Mouse (Mus musculus): ENCODE measurements at regions not wholly inside any gene's neighbourhood (a gene's known extent, or its start where the extent isn't known, plus 50 kb on each side); places are given as distances from the start of the nearest gene placed in this dataset.

DNA sequence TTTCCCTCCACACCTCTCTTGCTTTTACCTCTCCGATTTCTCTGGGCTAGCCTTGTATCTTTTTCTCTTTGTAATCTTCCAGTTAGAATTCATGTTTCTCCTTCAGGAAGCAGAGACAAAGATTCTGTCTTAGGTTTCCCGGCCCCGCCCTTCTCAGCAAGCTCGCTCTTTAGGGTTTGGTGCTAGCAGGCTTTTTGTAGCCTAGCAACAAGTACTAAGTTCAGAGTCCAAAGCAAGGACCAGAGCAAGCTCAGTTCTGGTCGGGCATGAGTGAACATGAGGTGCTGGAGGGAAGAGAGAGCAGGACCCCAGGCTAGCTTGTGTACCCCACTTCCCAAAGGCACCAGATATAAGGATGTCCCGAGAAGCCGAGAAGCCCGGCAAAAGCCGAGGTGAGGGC, 70.0 kb upstream of the 4931429L15Rik start:
- no peak for TF ChIP-seq POLR2A (IDR thresholded peaks at IDR 0.05; ENCODE audit: control insufficient read depth, extremely low read depth, insufficient read depth, low read length, poor library complexity)
- H3K4me1 ChIP-seq (replicated peaks; ENCODE audit: control insufficient read depth, insufficient read depth, low read length), result no peaks in the 10 kb centered on the region
- DNase-seq, result no peak
- H3K36me3 ChIP-seq (ENCODE audit: control insufficient read depth, insufficient read depth, low read length), result no peaks in the 10 kb centered on the region
- WGBS, result 13% methylated on average over 9 of the region's 9 CpGs
- H3K27me3 ChIP-seq (ENCODE audit: control insufficient read depth, insufficient read depth, low read length), result no peaks in the 10 kb centered on the region; the same call in 1 of the 2 replicates
- no peak overlapping the region for H3K4me3 ChIP-seq (ENCODE audit: control insufficient read depth, insufficient read depth, low read length)
- no peak overlapping the region for H3K27ac ChIP-seq (ENCODE audit: control insufficient read depth, insufficient read depth, low read length)

DNA sequence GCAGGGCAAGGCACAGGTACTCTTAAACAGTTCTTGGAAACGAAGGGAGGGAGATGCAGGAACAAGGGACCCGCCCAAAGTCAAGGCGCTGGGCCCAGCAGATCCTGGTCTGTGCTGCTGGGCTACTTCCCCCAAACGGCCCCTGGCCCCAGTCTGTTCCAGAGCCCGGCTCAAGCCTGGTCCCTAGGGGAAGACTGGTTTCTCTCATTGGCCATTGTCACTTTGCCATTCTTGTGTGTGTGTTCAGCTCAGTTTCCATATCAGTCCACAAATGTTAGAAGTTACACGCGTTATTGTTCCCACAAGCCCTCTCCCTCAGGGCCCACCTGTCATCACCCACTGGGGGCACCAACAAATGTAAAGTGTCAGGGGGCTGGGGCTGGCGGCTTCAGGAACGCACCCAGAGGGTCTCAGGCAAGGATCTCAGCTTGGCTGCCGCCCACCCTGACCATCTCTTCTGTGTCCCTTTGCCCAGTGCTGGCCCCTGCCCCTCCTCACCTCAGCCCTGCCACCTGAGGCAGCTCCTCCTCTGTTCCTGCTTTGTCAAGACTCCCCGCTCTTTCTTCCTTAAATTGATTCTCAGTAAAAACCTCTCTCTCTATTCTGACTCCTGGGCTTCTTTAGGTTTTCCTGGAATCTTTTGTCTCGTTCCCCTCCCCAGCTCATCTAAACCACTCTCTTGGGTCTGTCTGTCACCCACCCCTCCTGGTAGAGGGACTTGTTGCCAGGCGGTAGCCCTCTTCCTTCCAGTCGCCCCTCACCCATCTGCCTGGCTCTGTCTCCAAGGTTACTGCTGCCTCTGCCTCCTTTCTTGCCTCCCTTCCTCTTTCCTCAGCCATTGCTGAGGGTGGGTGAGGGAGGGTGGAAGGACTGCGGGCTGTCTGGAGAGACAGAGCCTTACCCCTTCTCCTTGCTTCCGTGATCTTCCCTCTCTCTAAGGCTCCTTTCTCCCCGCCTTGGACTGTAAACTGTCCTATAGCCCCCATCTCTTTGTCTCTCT, 69.2 kb upstream of the 4931429L15Rik start:
- Histone ChIP-seq H3K4me1 (replicated peaks; ENCODE audit: control insufficient read depth, insufficient read depth, low read length) (no peaks in the 10 kb centered on the region), H3K27me3 (ENCODE audit: control insufficient read depth, insufficient read depth, low read length) (no peaks in the 10 kb centered on the region; the same call in 1 of the 2 replicates), H3K36me3 (ENCODE audit: control insufficient read depth, insufficient read depth, low read length) (no peaks in the 10 kb centered on the region), H3K27ac (ENCODE audit: control insufficient read depth, insufficient read depth, low read length) (no peak overlapping the region), H3K4me3 (ENCODE audit: control insufficient read depth, insufficient read depth, low read length) (no peak overlapping the region)
- no peak for DNase-seq
- WGBS, result 53% methylated on average over 17 of the region's 17 CpGs
- TF ChIP-seq CTCF (IDR thresholded peaks at IDR 0.05; ENCODE audit: borderline replicate concordance, control insufficient read depth, extremely low read depth, insufficient read depth, low read length, poor library complexity) (no peak), POLR2A (IDR thresholded peaks at IDR 0.05; ENCODE audit: control insufficient read depth, extremely low read depth, insufficient read depth, low read length, poor library complexity) (no peak)

DNA sequence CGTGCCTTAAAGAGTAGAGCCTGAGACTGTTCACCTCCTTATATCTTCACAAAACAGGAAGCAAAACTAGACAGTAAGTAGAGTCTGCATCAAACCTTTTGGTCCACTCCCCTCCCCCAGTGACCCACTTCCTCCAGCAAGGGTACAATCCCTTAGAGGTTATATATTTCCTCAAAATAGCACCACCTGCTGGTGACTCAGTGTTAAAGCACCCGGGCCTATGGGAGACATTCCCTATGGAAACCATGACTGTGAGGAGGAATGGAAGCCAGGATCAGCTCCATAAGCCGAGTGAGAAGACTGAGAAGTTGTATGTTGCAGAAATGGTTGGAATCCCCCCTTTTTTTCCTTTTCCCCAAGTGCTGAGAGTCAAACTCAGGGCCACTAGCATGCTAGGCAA, 66.5 kb upstream of the 4931429L15Rik start:
- WGBS, result 89% methylated on average over 3 of the region's 3 CpGs
- Histone ChIP-seq H3K4me3 (ENCODE audit: control insufficient read depth, insufficient read depth, low read length) (no peak overlapping the region), H3K27me3 (ENCODE audit: control insufficient read depth, insufficient read depth, low read length) (no peaks in the 10 kb centered on the region; the same call in 1 of the 2 replicates), H3K27ac (ENCODE audit: control insufficient read depth, insufficient read depth, low read length) (no peak overlapping the region), H3K36me3 (ENCODE audit: control insufficient read depth, insufficient read depth, low read length) (no peaks in the 10 kb centered on the region), H3K4me1 (replicated peaks; ENCODE audit: control insufficient read depth, insufficient read depth, low read length) (no peaks in the 10 kb centered on the region)
- DNase-seq, result no peak
- no peak for TF ChIP-seq CTCF (IDR thresholded peaks at IDR 0.05; ENCODE audit: borderline replicate concordance, control insufficient read depth, extremely low read depth, insufficient read depth, low read length, poor library complexity)
- no peak for TF ChIP-seq POLR2A (IDR thresholded peaks at IDR 0.05; ENCODE audit: control insufficient read depth, extremely low read depth, insufficient read depth, low read length, poor library complexity)

DNA sequence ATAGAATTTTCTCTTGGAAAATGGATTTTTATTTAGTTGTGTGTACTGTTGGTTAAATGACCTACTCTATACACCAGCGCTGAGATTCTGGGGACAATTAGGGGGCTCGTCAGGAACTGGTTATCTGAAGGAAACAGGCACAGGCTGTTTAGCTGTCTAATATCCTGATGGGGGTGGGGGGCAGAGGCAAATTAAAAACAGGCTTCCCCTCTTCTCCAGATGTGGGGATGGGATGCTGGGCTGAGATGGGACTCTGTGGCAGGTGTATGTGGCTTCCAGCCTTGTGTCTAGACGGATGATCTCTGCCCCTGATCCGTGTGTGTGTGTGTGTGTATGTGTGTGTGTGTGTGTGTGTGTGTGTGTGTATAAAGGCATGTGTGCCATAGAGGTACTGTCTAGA, 61.6 kb upstream of the 4931429L15Rik start:
- Histone ChIP-seq H3K4me1 (replicated peaks; ENCODE audit: control insufficient read depth, insufficient read depth, low read length) (no peaks in the 10 kb centered on the region), H3K27ac (ENCODE audit: control insufficient read depth, insufficient read depth, low read length) (no peak overlapping the region), H3K27me3 (ENCODE audit: control insufficient read depth, insufficient read depth, low read length) (no peaks in the 10 kb centered on the region), H3K4me3 (ENCODE audit: control insufficient read depth, insufficient read depth, low read length) (no peak overlapping the region), H3K36me3 (ENCODE audit: control insufficient read depth, insufficient read depth, low read length) (no peaks in the 10 kb centered on the region)
- TF ChIP-seq POLR2A (IDR thresholded peaks at IDR 0.05; ENCODE audit: control insufficient read depth, extremely low read depth, insufficient read depth, low read length, poor library complexity), result no peak
- no peak for TF ChIP-seq CTCF (IDR thresholded peaks at IDR 0.05; ENCODE audit: borderline replicate concordance, control insufficient read depth, extremely low read depth, insufficient read depth, low read length, poor library complexity)
- no peak for DNase-seq
- 26% methylated on average over 4 of the region's 4 CpGs for WGBS

DNA sequence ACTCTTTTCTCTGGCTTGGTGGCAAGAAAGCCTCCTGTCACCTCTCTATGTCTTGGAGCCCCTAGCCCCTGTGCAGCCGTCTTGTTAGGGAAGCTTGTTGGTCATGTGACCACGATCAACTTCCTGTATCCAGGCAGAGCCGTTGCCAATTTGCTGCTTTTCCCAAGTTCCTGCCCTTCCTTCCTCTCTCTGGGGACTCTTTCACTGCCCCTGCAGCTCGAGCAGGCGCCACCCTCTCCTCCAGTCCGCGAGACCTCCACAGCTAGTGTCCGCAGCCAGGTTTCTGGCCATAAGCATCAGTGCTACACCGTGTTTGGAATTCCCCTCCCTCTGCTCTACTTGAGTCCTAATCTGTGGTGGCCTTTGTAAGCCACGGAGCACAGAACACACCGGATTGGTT, 59.7 kb upstream of the 4931429L15Rik start:
- Histone ChIP-seq H3K27me3 (ENCODE audit: control insufficient read depth, insufficient read depth, low read length) (no peaks in the 10 kb centered on the region), H3K4me3 (ENCODE audit: control insufficient read depth, insufficient read depth, low read length) (no peak overlapping the region), H3K4me1 (replicated peaks; ENCODE audit: control insufficient read depth, insufficient read depth, low read length) (no peaks in the 10 kb centered on the region), H3K36me3 (ENCODE audit: control insufficient read depth, insufficient read depth, low read length) (no peaks in the 10 kb centered on the region), H3K27ac (ENCODE audit: control insufficient read depth, insufficient read depth, low read length) (no peak overlapping the region)
- WGBS, result 58% methylated on average over 11 of the region's 11 CpGs
- DNase-seq, result no peak
- TF ChIP-seq POLR2A (IDR thresholded peaks at IDR 0.05; ENCODE audit: control insufficient read depth, extremely low read depth, insufficient read depth, low read length, poor library complexity) (no peak), CTCF (IDR thresholded peaks at IDR 0.05; ENCODE audit: borderline replicate concordance, control insufficient read depth, extremely low read depth, insufficient read depth, low read length, poor library complexity) (no peak)

DNA sequence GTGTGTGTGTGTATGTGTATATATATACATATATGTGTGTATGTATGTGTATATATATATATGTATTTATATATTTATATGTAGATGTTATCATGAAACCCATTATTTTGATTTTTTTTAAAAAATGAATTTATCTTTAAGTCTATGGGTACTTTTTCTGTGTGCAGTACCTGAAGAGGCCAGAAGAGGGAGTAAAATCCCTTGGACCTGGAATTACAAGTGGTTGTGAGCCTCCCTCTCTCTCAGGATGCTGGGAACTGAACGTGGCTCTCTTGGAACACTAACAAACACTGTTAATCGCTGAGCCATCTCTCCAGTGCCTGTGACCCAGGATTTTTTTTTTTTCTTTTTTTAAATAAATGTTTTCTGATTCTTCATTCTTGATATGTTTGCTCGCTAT, 58.6 kb upstream of the 4931429L15Rik start:
- H3K36me3 ChIP-seq (ENCODE audit: control insufficient read depth, insufficient read depth, low read length), result no peaks in the 10 kb centered on the region
- H3K4me1 ChIP-seq (replicated peaks; ENCODE audit: control insufficient read depth, insufficient read depth, low read length), result no peaks in the 10 kb centered on the region
- H3K27ac ChIP-seq (ENCODE audit: control insufficient read depth, insufficient read depth, low read length), result no peak overlapping the region
- H3K4me3 ChIP-seq (ENCODE audit: control insufficient read depth, insufficient read depth, low read length), result no peak overlapping the region
- no peak for DNase-seq
- TF ChIP-seq POLR2A (IDR thresholded peaks at IDR 0.05; ENCODE audit: control insufficient read depth, extremely low read depth, insufficient read depth, low read length, poor library complexity), result no peak
- no peak for TF ChIP-seq CTCF (IDR thresholded peaks at IDR 0.05; ENCODE audit: borderline replicate concordance, control insufficient read depth, extremely low read depth, insufficient read depth, low read length, poor library complexity)
- H3K27me3 ChIP-seq (ENCODE audit: control insufficient read depth, insufficient read depth, low read length), result no peaks in the 10 kb centered on the region
- 93% methylated on average over 3 of the region's 3 CpGs for WGBS

Data from thymus, adult 2 months (tissue).